Mouse (Mus musculus): ENCODE measurements around the gene Adra2a. TPM values are rescaled to one million over a fixed set of nuclear protein-coding genes. Genes with fewer than 3 reads are reported as not detected.

The Adra2a gene
- polyA plus RNA-seq, 1 experiment, result 0.20 TPM

GRCm38 (mm10) chr19:54072233-54072800 lies 28.4 kb downstream of the Adra2a start:
- H3K36me3 ChIP-seq (ENCODE audit: control insufficient read depth, insufficient read depth), result no peaks in the 10 kb centered on the region
- no peak overlapping the region for H3K4me3 ChIP-seq
- no peaks in the 10 kb centered on the region for H3K79me2 ChIP-seq (ENCODE audit: control insufficient read depth, insufficient read depth)
- TF ChIP-seq MYOD1 (IDR thresholded peaks at IDR 0.05; ENCODE audit: control insufficient read depth in 1 of 3, insufficient read length in 2 of 3, low read depth in 2 of 3), result no peak
- TF ChIP-seq TCF3 (IDR thresholded peaks at IDR 0.05; ENCODE audit: insufficient read length, low read depth), result no peak
- no peak for TF ChIP-seq USF1 (IDR thresholded peaks at IDR 0.05; ENCODE audit: low read depth)
- no peak for TF ChIP-seq MAX (IDR thresholded peaks at IDR 0.05; ENCODE audit: low read depth)
- no peak for TF ChIP-seq CEBPB (IDR thresholded peaks at IDR 0.05; ENCODE audit: insufficient read depth, poor library complexity, severe bottlenecking)
- no peak for TF ChIP-seq MYOG (IDR thresholded peaks at IDR 0.05; ENCODE audit: control insufficient read depth in 1 of 3, insufficient read depth in 1 of 3, insufficient read length in 2 of 3, low read depth in 2 of 3)
- TF ChIP-seq E2F4 (IDR thresholded peaks at IDR 0.05; ENCODE audit: insufficient read depth), result no peak
- TF ChIP-seq SRF (IDR thresholded peaks at IDR 0.05; ENCODE audit: control insufficient read depth, insufficient read length, low read depth), result no peak
- no peak for TF ChIP-seq POLR2A (IDR thresholded peaks at IDR 0.05; ENCODE audit: insufficient read length, low read depth)
- no peak for TF ChIP-seq TCF12 (IDR thresholded peaks at IDR 0.05; ENCODE audit: insufficient read depth, poor library complexity, severe bottlenecking)
- TF ChIP-seq REST (IDR thresholded peaks at IDR 0.05; ENCODE audit: insufficient read depth, insufficient read length), result no peak
- no peak overlapping the region for H3K4me2 ChIP-seq (ENCODE audit: low read depth)
- peaks cover 7% of the 10 kb centered on the region for H3K27me3 ChIP-seq (ENCODE audit: control insufficient read depth, insufficient read depth, insufficient read length)
- no peak overlapping the region for H3ac ChIP-seq (ENCODE audit: control insufficient read depth, insufficient read length)

- no peak for TF ChIP-seq MAX (IDR thresholded peaks at IDR 0.05; ENCODE audit: low read depth)
- TF ChIP-seq CEBPB (IDR thresholded peaks at IDR 0.05; ENCODE audit: insufficient read depth, poor library complexity, severe bottlenecking), result no peak
- no peak for TF ChIP-seq TCF3 (IDR thresholded peaks at IDR 0.05; ENCODE audit: insufficient read length, low read depth)
- no peak for TF ChIP-seq TCF12 (IDR thresholded peaks at IDR 0.05; ENCODE audit: insufficient read depth, poor library complexity, severe bottlenecking)
- TF ChIP-seq MYOD1 (IDR thresholded peaks at IDR 0.05; ENCODE audit: control insufficient read depth in 1 of 3, insufficient read length in 2 of 3, low read depth in 2 of 3), result no peak
- no peak for TF ChIP-seq REST (IDR thresholded peaks at IDR 0.05; ENCODE audit: insufficient read depth, insufficient read length)
- TF ChIP-seq SRF (IDR thresholded peaks at IDR 0.05; ENCODE audit: control insufficient read depth, insufficient read length, low read depth), result no peak
- no peaks in the 10 kb centered on the region for H3K79me2 ChIP-seq (ENCODE audit: control insufficient read depth, insufficient read depth)
- H3ac ChIP-seq (ENCODE audit: control insufficient read depth, insufficient read length), result no peak overlapping the region
- no peak overlapping the region for H3K4me2 ChIP-seq (ENCODE audit: low read depth)
- H3K27me3 ChIP-seq (ENCODE audit: control insufficient read depth, insufficient read depth, insufficient read length), result peaks cover 8% of the 10 kb centered on the region
- H3K4me3 ChIP-seq, result no peak overlapping the region
- no peaks in the 10 kb centered on the region for H3K36me3 ChIP-seq (ENCODE audit: control insufficient read depth, insufficient read depth)
These were observed 32.7 kb downstream of the Adra2a start for GRCm38 (mm10) chr19:54076362-54077349.

DNA sequence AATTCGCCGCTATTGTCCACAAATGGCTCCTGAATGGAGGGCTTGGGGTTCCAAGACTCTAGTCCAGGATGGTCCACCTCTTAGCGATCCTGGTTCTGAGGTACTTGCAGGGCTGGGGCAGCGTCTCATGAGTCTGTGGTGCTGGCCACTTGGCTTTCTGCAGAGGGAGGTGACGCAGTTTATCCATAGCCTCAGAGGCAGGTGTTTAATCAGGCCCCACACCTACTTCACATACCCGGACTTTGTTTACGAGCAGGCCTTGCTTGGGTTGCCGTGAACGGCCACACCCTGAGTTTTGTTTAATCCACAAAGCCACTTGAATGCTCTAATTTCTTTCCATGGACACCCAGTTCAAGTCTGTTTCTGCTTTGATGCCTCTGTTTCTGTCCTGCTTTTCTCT lies 37.4 kb downstream of the Adra2a start:
- H3K36me3 ChIP-seq (ENCODE audit: control insufficient read depth, insufficient read depth), result no peaks in the 10 kb centered on the region
- H3K4me2 ChIP-seq (ENCODE audit: low read depth), result no peak overlapping the region
- no peak for TF ChIP-seq MAX (IDR thresholded peaks at IDR 0.05; ENCODE audit: low read depth)
- no peak for TF ChIP-seq POLR2AphosphoS2 (IDR thresholded peaks at IDR 0.05; ENCODE audit: insufficient read length, low read depth)
- TF ChIP-seq MYOD1 (IDR thresholded peaks at IDR 0.05; ENCODE audit: control insufficient read depth in 1 of 3, insufficient read length in 2 of 3, low read depth in 2 of 3), result no peak
- no peak for TF ChIP-seq E2F4 (IDR thresholded peaks at IDR 0.05; ENCODE audit: insufficient read depth)
- TF ChIP-seq REST (IDR thresholded peaks at IDR 0.05; ENCODE audit: insufficient read depth, insufficient read length), result no peak
- no peak for TF ChIP-seq CEBPB (IDR thresholded peaks at IDR 0.05; ENCODE audit: insufficient read depth, poor library complexity, severe bottlenecking)
- TF ChIP-seq TCF12 (IDR thresholded peaks at IDR 0.05; ENCODE audit: insufficient read depth, poor library complexity, severe bottlenecking), result no peak
- no peak for TF ChIP-seq MYOG (IDR thresholded peaks at IDR 0.05; ENCODE audit: control insufficient read depth in 1 of 3, insufficient read depth in 1 of 3, insufficient read length in 2 of 3, low read depth in 2 of 3)
- no peak for TF ChIP-seq USF1 (IDR thresholded peaks at IDR 0.05; ENCODE audit: low read depth)
- no peak for TF ChIP-seq TCF3 (IDR thresholded peaks at IDR 0.05; ENCODE audit: insufficient read length, low read depth)
- no peak for TF ChIP-seq SRF (IDR thresholded peaks at IDR 0.05; ENCODE audit: control insufficient read depth, insufficient read length, low read depth)
- no peak for TF ChIP-seq POLR2A (IDR thresholded peaks at IDR 0.05; ENCODE audit: insufficient read length, low read depth)
- peaks cover 8% of the 10 kb centered on the region for H3K27me3 ChIP-seq (ENCODE audit: control insufficient read depth, insufficient read depth, insufficient read length)
- H3K79me2 ChIP-seq (ENCODE audit: control insufficient read depth, insufficient read depth), result no peaks in the 10 kb centered on the region
- no peak overlapping the region for H3ac ChIP-seq (ENCODE audit: control insufficient read depth, insufficient read length)
- H3K4me3 ChIP-seq, result no peak overlapping the region

- no peaks in the 10 kb centered on the region for H3K79me2 ChIP-seq (ENCODE audit: control insufficient read depth, insufficient read depth)
- no peak for TF ChIP-seq POLR2A (IDR thresholded peaks at IDR 0.05; ENCODE audit: insufficient read length, low read depth)
- TF ChIP-seq MAX (IDR thresholded peaks at IDR 0.05; ENCODE audit: low read depth), result no peak
- TF ChIP-seq TCF3 (IDR thresholded peaks at IDR 0.05; ENCODE audit: insufficient read length, low read depth), result no peak
- TF ChIP-seq USF1 (IDR thresholded peaks at IDR 0.05; ENCODE audit: low read depth), result no peak
- no peak for TF ChIP-seq POLR2AphosphoS2 (IDR thresholded peaks at IDR 0.05; ENCODE audit: insufficient read length, low read depth)
- TF ChIP-seq SRF (IDR thresholded peaks at IDR 0.05; ENCODE audit: control insufficient read depth, insufficient read length, low read depth), result no peak
- TF ChIP-seq MYOG (IDR thresholded peaks at IDR 0.05; ENCODE audit: control insufficient read depth in 1 of 3, insufficient read depth in 1 of 3, insufficient read length in 2 of 3, low read depth in 2 of 3), result no peak
- no peak for TF ChIP-seq CEBPB (IDR thresholded peaks at IDR 0.05; ENCODE audit: insufficient read depth, poor library complexity, severe bottlenecking)
- TF ChIP-seq REST (IDR thresholded peaks at IDR 0.05; ENCODE audit: insufficient read depth, insufficient read length), result no peak
- TF ChIP-seq TCF12 (IDR thresholded peaks at IDR 0.05; ENCODE audit: insufficient read depth, poor library complexity, severe bottlenecking), result no peak
- H3K36me3 ChIP-seq (ENCODE audit: control insufficient read depth, insufficient read depth), result no peaks in the 10 kb centered on the region
- H3ac ChIP-seq (ENCODE audit: control insufficient read depth, insufficient read length), result no peak overlapping the region
- H3K4me2 ChIP-seq (ENCODE audit: low read depth), result no peak overlapping the region
- H3K27me3 ChIP-seq (ENCODE audit: control insufficient read depth, insufficient read depth, insufficient read length), result peaks cover 8% of the 10 kb centered on the region
- H3K4me3 ChIP-seq, result no peak overlapping the region
These were observed 37.8 kb downstream of the Adra2a start for GRCm38 (mm10) chr19:54081716-54082165.

Measured in myocyte (in vitro differentiated cells).